Mouse (Mus musculus) testis, postnatal 10 days (tissue): ENCODE measurements at regions not wholly inside any gene's neighbourhood (a gene's known extent, or its start where the extent isn't known, plus 50 kb on each side); places are given as distances from the start of the nearest gene placed in this dataset.

ENCODE experiments used
- DNase-seq: peaks from one replicate; pipeline ENCODE4 v3.0.0; 2021; ENCODE audit warnings: low spot score

GRCm38 (mm10) chr13:38751876-38752275 is 93.0 kb upstream of the Eef1e1 start:
- DNase-seq: no peak

- DNase-seq: no peak
These were observed 81.2 kb upstream of the Eef1e1 start for GRCm38 (mm10) chr13:38740066-38740465.

- DNase-seq: no peak
These were observed 77.6 kb upstream of the Eef1e1 start for GRCm38 (mm10) chr13:38736361-38737035.

GRCm38 (mm10) chr13:38735294-38735693 is 76.4 kb upstream of the Eef1e1 start:
- no peak for DNase-seq

- no peak for DNase-seq
These were observed 74.4 kb upstream of the Eef1e1 start for GRCm38 (mm10) chr13:38733246-38733645.

- no peak for DNase-seq
These were observed 66.6 kb upstream of the Eef1e1 start for GRCm38 (mm10) chr13:38725452-38725851.

- DNase-seq: no peak
These were observed 62.3 kb upstream of the Eef1e1 start for GRCm38 (mm10) chr13:38721166-38721565.

- no peak for DNase-seq
These were observed 56.0 kb upstream of the Eef1e1 start for GRCm38 (mm10) chr13:38714838-38715237.
